Mouse (Mus musculus) lung, postnatal 0 days (tissue): ENCODE results near the gene Eml6. TPM values are rescaled to one million over a fixed set of nuclear protein-coding genes. Genes with fewer than 3 reads are reported as not detected.
"Not testable (repeated sequence)": the region's sequence is repeated elsewhere in the genome, so short reads cannot be mapped to it uniquely, and the experiment has no call there.

Source experiments
- ATAC-seq: fragments of 200-750 bp; cut with Nextera tagmentation; 2 replicates; pipeline ENCODE4 v1.8.0; 2017; ENCODE audit warnings: moderate library complexity
- DNase-seq: peaks from one replicate; pipeline ENCODE4 v3.0.0-alpha.2; 2016; ENCODE audit warnings: low spot score
- H3K27ac ChIP-seq: fragments of 300-500 bp; sonication (generic); 2 replicates; pipeline ENCODE4 v1.5.1; 2014; ENCODE audit warnings: antibody characterized with exemption, mild to moderate bottlenecking, low read length, mixed read lengths
- H3K27me3 ChIP-seq: fragments of 300-500 bp; sonication (generic); replicated peaks from 2 replicates; pipeline ENCODE4 v1.6.1; 2014; ENCODE audit warnings: low read length, mixed read lengths; ENCODE audit not compliant: insufficient read depth
- H3K36me3 ChIP-seq: fragments of 300-500 bp; sonication (generic); 2 replicates; pipeline ENCODE4 v1.6.1; 2014; ENCODE audit warnings: low read length, mixed read lengths; ENCODE audit not compliant: insufficient read depth
- H3K4me1 ChIP-seq: fragments of 300-500 bp; sonication (generic); 2 replicates; pipeline ENCODE4 v1.6.1; 2014; ENCODE audit warnings: antibody characterized with exemption, low read depth, low read length, mixed read lengths; ENCODE audit not compliant: insufficient read depth
- H3K4me2 ChIP-seq: fragments of 300-500 bp; sonication (generic); replicated peaks from 2 replicates; pipeline ENCODE4 v1.6.1; 2014; ENCODE audit warnings: low read depth, mild to moderate bottlenecking, low read length, moderate library complexity, mixed read lengths
- H3K4me3 ChIP-seq: fragments of 300-500 bp; sonication (generic); 2 replicates; pipeline ENCODE4 v1.5.1; 2014; ENCODE audit warnings: low read depth, low read length
- H3K9ac ChIP-seq: fragments of 300-500 bp; sonication (generic); replicated peaks from 2 replicates; pipeline ENCODE4 v1.6.1; 2014; ENCODE audit warnings: low read depth, mild to moderate bottlenecking
- H3K9me3 ChIP-seq: fragments of 300-500 bp; sonication (generic); 2 replicates; pipeline ENCODE4 v1.6.1; 2016; ENCODE audit warnings: low read length, mixed read lengths
- CTCF ChIP-seq: IDR thresholded peaks from 2 replicates; pipeline ENCODE4 v1.5.1; 2016; ENCODE audit warnings: antibody characterized with exemption, mild to moderate bottlenecking
- EP300 ChIP-seq: IDR thresholded peaks from 2 replicates; pipeline ENCODE4 v1.6.1; 2016; ENCODE audit warnings: antibody characterized with exemption, mild to moderate bottlenecking, control low read depth
- WGBS: fragments of 180-500 bp; shearing (Covaris S2); extraction: QIAGEN DNeasy Blood & Tissue Kit; methylation state at CpG from one replicate; pipeline ENCODE4 v1.1.7; 2014; 5-methylcytosine and 5-hydroxymethylcytosine counted together
- polyA plus RNA-seq: library from polyadenylated mRNA; unstranded; fragments of >200 nt; fragmentation: Nextera tagmentation; extraction: Ambion mirVana; gene quantifications from 2 replicates; pipeline ENCODE4 v1.2.1, GENCODE M21; 2015

The Eml6 gene
- polyA plus RNA-seq, 1 experiment from 2014 or later = 0.39 TPM

GRCm38 (mm10) chr11:29884355-29884754 lies 141.5 kb downstream of the Eml6 start:
- 53% methylated on average over 1 of the region's 1 CpGs for WGBS
- no peaks in the 10 kb centered on the region for H3K4me1 ChIP-seq
- no peaks in the 10 kb centered on the region for H3K27me3 ChIP-seq
- ATAC-seq = no peak
- H3K4me2 ChIP-seq = no peak overlapping the region
- no peaks in the 10 kb centered on the region for H3K9me3 ChIP-seq
- H3K36me3 ChIP-seq = no peaks in the 10 kb centered on the region
- no peak overlapping the region for H3K27ac ChIP-seq
- no peak for TF ChIP-seq EP300
- TF ChIP-seq CTCF = no peak
- H3K4me3 ChIP-seq = no peak overlapping the region
- DNase-seq = no peak
- no peak overlapping the region for H3K9ac ChIP-seq

DNA sequence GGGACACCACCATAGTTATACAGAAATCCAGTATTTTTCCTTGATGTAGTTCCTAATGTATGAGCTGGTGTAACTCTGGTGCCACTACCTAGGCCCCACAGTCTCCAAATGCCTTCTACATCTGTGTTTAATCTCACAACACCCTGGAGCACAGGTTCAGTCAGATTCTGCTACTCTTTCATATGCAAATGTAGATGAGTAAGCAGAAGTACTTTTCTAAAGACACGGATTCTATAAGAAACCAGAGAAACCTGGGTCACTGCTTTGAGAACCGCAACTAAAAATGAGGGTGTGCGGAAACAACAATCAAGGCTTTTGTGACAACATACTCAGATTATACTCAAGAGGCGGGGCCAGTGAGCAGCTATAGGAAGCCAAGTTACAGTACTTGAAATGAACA lies 142.8 kb downstream of the Eml6 start:
- H3K4me3 ChIP-seq = no peak overlapping the region
- no peaks in the 10 kb centered on the region for H3K4me1 ChIP-seq
- no peak overlapping the region for H3K27ac ChIP-seq
- H3K36me3 ChIP-seq = no peaks in the 10 kb centered on the region
- TF ChIP-seq CTCF = no peak
- TF ChIP-seq EP300 = no peak
- no peaks in the 10 kb centered on the region for H3K9me3 ChIP-seq
- no peak overlapping the region for H3K9ac ChIP-seq
- DNase-seq (no peak), ATAC-seq (no peak)
- H3K27me3 ChIP-seq = no peaks in the 10 kb centered on the region
- no peak overlapping the region for H3K4me2 ChIP-seq
- WGBS = 74% methylated on average over 4 of the region's 4 CpGs

GRCm38 (mm10) chr11:29879641-29880040 lies 146.2 kb downstream of the Eml6 start:
- no peak for ATAC-seq
- H3K4me1 ChIP-seq = no peaks in the 10 kb centered on the region
- WGBS = 75% methylated on average over 2 of the region's 2 CpGs
- H3K4me3 ChIP-seq = no peak overlapping the region
- H3K9ac ChIP-seq = no peak overlapping the region
- TF ChIP-seq EP300 = no peak
- no peak for TF ChIP-seq CTCF
- no peaks in the 10 kb centered on the region for H3K9me3 ChIP-seq
- H3K36me3 ChIP-seq = no peaks in the 10 kb centered on the region
- no peak for DNase-seq
- H3K27ac ChIP-seq = no peak overlapping the region
- no peak overlapping the region for H3K4me2 ChIP-seq
- no peaks in the 10 kb centered on the region for H3K27me3 ChIP-seq

GRCm38 (mm10) chr11:29877981-29878380 lies 147.9 kb downstream of the Eml6 start:
- Histone ChIP-seq H3K27ac (no peak overlapping the region), H3K4me2 (no peak overlapping the region), H3K9me3 (no peaks in the 10 kb centered on the region), H3K27me3 (no peaks in the 10 kb centered on the region), H3K9ac (no peak overlapping the region), H3K36me3 (no peaks in the 10 kb centered on the region), H3K4me1 (no peaks in the 10 kb centered on the region), H3K4me3 (no peak overlapping the region)
- no peak for ATAC-seq
- no peak for TF ChIP-seq EP300
- TF ChIP-seq CTCF = no peak
- no peak for DNase-seq
- WGBS = 92% methylated on average over 1 of the region's 1 CpGs

GRCm38 (mm10) chr11:29877280-29877679 lies 148.6 kb downstream of the Eml6 start:
- no peak for TF ChIP-seq CTCF
- TF ChIP-seq EP300 = no peak
- Histone ChIP-seq H3K9ac (no peak overlapping the region), H3K4me3 (no peak overlapping the region), H3K36me3 (no peaks in the 10 kb centered on the region), H3K27ac (no peak overlapping the region), H3K27me3 (no peaks in the 10 kb centered on the region), H3K4me2 (no peak overlapping the region), H3K9me3 (no peaks in the 10 kb centered on the region), H3K4me1 (no peaks in the 10 kb centered on the region)
- 71% methylated on average over 3 of the region's 3 CpGs for WGBS
- ATAC-seq (no peak), DNase-seq (no peak)

DNA sequence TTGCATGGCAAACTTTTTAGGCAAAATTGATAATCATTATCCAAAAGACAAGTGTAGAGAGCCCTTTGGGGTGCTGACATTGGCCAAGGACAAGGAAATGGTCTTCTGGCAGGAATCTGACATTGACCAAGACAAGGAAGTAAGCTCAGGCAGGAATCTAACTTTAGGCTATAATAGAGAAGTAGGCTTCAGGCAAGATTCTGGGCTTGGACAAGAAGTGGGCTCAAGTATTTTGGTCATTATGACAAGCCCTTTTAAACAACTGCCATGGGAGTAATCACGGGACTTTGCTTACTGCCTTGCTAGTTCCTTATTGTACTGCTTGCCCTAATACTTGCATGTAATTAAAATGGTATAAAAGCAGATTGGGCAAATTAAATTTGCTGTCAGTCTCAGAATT lies 151.1 kb downstream of the Eml6 start:
- H3K9ac ChIP-seq, DNase-seq, ATAC-seq, H3K27me3 ChIP-seq, H3K9me3 ChIP-seq, H3K36me3 ChIP-seq, H3K4me2 ChIP-seq, H3K4me3 ChIP-seq, H3K27ac ChIP-seq, H3K4me1 ChIP-seq: not testable (repeated sequence)
- 64% methylated on average over 1 of the region's 1 CpGs for WGBS

DNA sequence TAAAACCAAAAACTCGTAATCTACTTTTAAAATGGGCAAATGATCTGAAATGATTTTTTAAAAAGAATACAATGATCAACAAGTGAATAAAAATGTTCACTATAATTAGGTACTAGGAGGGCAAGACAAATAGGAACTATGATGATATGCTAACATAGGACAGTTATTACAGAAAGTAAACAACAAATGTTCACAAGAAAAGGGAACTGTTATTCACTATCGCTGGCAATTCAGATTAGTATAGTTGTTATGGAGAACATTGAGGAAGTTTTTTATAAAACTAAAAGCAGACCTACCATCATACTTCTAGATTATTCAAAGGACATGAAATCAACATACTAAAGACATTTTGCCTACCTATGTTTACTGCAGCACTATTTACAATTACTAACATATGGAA lies 155.7 kb downstream of the Eml6 start:
- TF ChIP-seq EP300 (no peak), CTCF (no peak)
- no peaks in the 10 kb centered on the region for H3K9me3 ChIP-seq
- no peak overlapping the region for H3K9ac ChIP-seq
- no peak for ATAC-seq
- no peaks in the 10 kb centered on the region for H3K36me3 ChIP-seq
- H3K4me1 ChIP-seq = no peaks in the 10 kb centered on the region
- no peak overlapping the region for H3K27ac ChIP-seq
- DNase-seq = no peak
- H3K4me2 ChIP-seq = no peak overlapping the region
- 85% methylated on average over 2 of the region's 2 CpGs for WGBS
- H3K4me3 ChIP-seq = no peak overlapping the region
- H3K27me3 ChIP-seq = no peaks in the 10 kb centered on the region
